Mouse (Mus musculus) megakaryocyte, embryonic 14.5 days (primary cell): ENCODE results near the gene Hsd17b1.

Source experiments
- FLI1 ChIP-seq: IDR thresholded peaks from 2 replicates; pipeline ENCODE4 v1.6.1; 2012; ENCODE audit warnings: low read length, inconsistent platforms, mixed read lengths
- GATA1 ChIP-seq: IDR thresholded peaks from 3 replicates; pipeline ENCODE4 v1.6.1; 2012; ENCODE audit warnings: mixed read lengths, low read length, inconsistent platforms, borderline replicate concordance

GRCm38 (mm10) chr11:101064462-101064861 is 13.7 kb upstream of the Hsd17b1 start:
- no peak for TF ChIP-seq GATA1
- TF ChIP-seq FLI1, result no peak
